Comparison of ENCODE assay signal across 11 mouse cellular contexts in genomic region chr2:50793616-50794015, GRCm38 (mm10).
DNase-seq lines count a peak whose midpoint lies in the region.
"Had no signal": no experiment of that assay in that cellular context is flagged by ENCODE, and none has a peak within 500 bp of the region (broad histone marks: within the 10 kb centered on the region; RNA-seq: fewer than 3 reads in every experiment).

No protein-coding gene starts in this region.

- H3K4me1 ChIP-seq in heart, embryonic 10.5 days: no peaks in the 10 kb centered on the region
- H3K4me1 ChIP-seq: midbrain, embryonic 12.5 days had no signal

- no peaks in the 10 kb centered on the region for H3K27me3 ChIP-seq in heart, embryonic 10.5 days (ENCODE audit: insufficient read depth, poor library complexity, severe bottlenecking)
- H3K27me3 ChIP-seq: midbrain, embryonic 12.5 days had no signal

- H3K9me3 ChIP-seq in heart, embryonic 10.5 days: no peaks in the 10 kb centered on the region
- H3K9me3 ChIP-seq: midbrain, embryonic 12.5 days had no signal

- 84% methylated on average over 2 of the region's 2 CpGs for whole genome bisulfite sequencing in heart, embryonic 10.5 days

- no peaks in the 10 kb centered on the region for H3K36me3 ChIP-seq in heart, embryonic 10.5 days
- H3K36me3 ChIP-seq: midbrain, embryonic 12.5 days had no signal

- no peak overlapping the region for H3K4me3 ChIP-seq in heart, embryonic 10.5 days
- H3K4me3 ChIP-seq: midbrain, embryonic 12.5 days had no signal

- peak; percentile 97 for DNase-seq in heart, adult 11 months
- DNase-seq in heart, embryonic 10.5 days (ENCODE audit: low spot score): no peak
- peak; percentile 88 for DNase-seq in Muller cell, postnatal 12 days (ENCODE audit: inconsistent ontology term)
- peak; percentile 74 for DNase-seq in fat pad, adult 2 months (ENCODE audit: extremely low read depth, low read depth, low spot score)
- peak; percentile 13 for DNase-seq in lung, postnatal 14 days
- no peak for DNase-seq in neural tube, embryonic 10.5 days (ENCODE audit: extremely low spot score, low spot score)
- DNase-seq in embryo, embryonic 11 days: no peak
- DNase-seq in kidney, adult 11 months: no peak
- DNase-seq: kidney, postnatal 36 days; right cerebral cortex, postnatal 14 days had no signal

- H3K27ac ChIP-seq in heart, embryonic 10.5 days: no peak overlapping the region
- H3K27ac ChIP-seq: midbrain, embryonic 12.5 days had no signal

Comparison
In these comparisons a context has a peak if more than half of its experiments do, and no peak if none do; other contexts are left out.
1. DNase-seq: peak in heart, adult 11 months (single experiment), Muller cell, postnatal 12 days (single experiment), fat pad, adult 2 months (single experiment) and lung, postnatal 14 days (single experiment); none in heart, embryonic 10.5 days (single experiment), neural tube, embryonic 10.5 days (single experiment), embryo, embryonic 11 days (single experiment) and kidney, adult 11 months (single experiment).